Mouse (Mus musculus): ENCODE measurements around the gene Bfsp2.

Gene Bfsp2

DNA sequence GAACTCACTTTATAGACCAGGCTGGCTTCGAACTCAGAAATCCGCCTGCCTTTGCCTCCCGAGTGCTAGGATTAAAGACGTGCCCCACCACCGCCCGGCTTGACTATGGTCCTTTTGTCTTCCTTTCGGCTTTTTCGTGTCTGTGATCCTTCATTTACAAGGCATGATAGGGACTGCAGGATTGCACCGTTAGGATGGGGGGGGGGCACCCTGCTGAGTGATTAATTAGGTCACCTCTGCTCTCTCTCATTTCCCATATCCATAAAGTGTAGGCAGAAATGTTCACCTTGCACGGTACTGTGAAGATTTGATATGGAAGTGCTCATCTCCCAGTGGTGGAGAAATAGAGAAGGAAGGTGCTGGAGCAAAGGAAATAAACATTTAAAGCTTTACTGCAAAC lies 101.5 kb downstream of the Bfsp2 start:
- no peak for DNase-seq

DNA sequence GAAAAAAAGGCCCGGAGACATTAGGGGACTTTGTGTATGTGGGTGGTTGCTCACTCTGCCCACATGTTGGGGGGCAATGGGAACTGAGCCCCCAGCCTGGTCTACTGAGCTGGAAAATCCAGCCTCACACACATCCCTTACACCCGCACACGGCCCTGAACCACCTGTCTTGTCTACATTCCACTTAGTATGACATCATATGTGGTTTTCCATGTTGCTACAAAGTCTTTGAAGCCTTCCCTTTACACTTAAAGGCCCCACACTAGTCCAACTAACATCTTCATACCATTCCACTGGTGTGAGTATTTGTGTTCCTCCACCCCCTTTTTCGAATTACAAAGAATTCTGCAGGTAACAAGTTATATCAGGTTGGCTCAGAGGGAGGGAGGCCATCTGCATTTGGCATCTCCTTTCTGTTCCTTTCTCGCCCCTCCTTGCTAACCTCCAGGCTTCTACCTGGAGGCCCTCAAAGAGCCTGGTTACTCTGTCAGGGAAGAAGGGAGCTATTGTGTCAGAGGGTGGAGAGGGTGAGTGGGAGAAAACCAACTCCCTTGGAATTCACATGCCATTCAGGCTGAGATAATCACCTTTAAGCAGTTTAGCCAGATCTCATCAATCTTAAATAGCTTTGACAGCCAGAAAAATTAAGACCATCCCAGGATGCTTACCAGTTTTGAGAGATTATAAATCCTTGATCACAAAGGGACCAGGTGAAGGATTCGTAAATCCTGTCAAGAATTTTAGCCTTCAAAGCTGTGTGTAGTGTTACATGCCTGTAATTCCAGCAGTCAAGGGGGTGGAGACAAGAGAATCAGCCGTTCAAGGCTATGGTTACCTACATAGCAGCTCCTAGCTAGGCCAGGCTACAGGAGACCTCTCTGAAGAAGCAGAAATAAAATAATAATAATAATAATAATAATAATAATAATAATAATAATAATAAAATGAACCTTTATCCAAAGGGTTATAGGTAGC lies 103.6 kb downstream of the Bfsp2 start:
- no peak for DNase-seq
